Mouse (Mus musculus): ENCODE measurements at regions not wholly inside any gene's neighbourhood (a gene's known extent, or its start where the extent isn't known, plus 50 kb on each side); places are given as distances from the start of the nearest gene placed in this dataset.

GRCm38 (mm10) chr4:54795246-54795645 is 149.6 kb upstream of the Zfp462 start:
- CTCF ChIA-PET, result no interaction called here
- POLR2A ChIA-PET, result no interaction called here

- POLR2A ChIA-PET, result no interaction called here
- CTCF ChIA-PET, result no interaction called here
Measured at GRCm38 (mm10) chr4:54798523-54798922, 146.3 kb upstream of the Zfp462 start.

GRCm38 (mm10) chr4:54811163-54811562 is 133.7 kb upstream of the Zfp462 start:
- ChIA-PET POLR2A (no interaction called here), CTCF (no interaction called here)

- ChIA-PET POLR2A (interaction anchor here in 1 of 4 experiments (0.7 kb wide), 1 partner anchor 77 kb away, joined by 4 read pairs; no protein-coding TSS in a partner anchor), CTCF (interaction anchor here in 1 of 4 experiments (0.7 kb wide), 1 partner anchor 534 kb away, joined by 5 read pairs; no protein-coding TSS in a partner anchor)
Measured at GRCm38 (mm10) chr4:54812740-54813634, 131.9 kb upstream of the Zfp462 start.

- ChIA-PET POLR2A (no interaction called here), CTCF (no interaction called here)
Measured at GRCm38 (mm10) chr4:54837326-54837725, 107.5 kb upstream of the Zfp462 start.

GRCm38 (mm10) chr4:54838111-54838510 is 106.7 kb upstream of the Zfp462 start:
- ChIA-PET POLR2A (interaction anchor here in 1 of 4 experiments (0.6 kb wide), 1 partner anchor 108 kb away, joined by 3 read pairs; no protein-coding TSS in a partner anchor), CTCF (no interaction called here)

GRCm38 (mm10) chr4:54838794-54839193 is 106.1 kb upstream of the Zfp462 start:
- ChIA-PET POLR2A (interaction anchor here in 1 of 4 experiments (0.6 kb wide), 1 partner anchor 107 kb away, joined by 3 read pairs; no protein-coding TSS in a partner anchor), CTCF (no interaction called here)

GRCm38 (mm10) chr4:54852991-54853925 is 91.6 kb upstream of the Zfp462 start:
- ChIA-PET CTCF (interaction anchor here in 1 of 4 experiments (0.5 kb wide), 1 partner anchor 94 kb away, joined by 3 read pairs; no protein-coding TSS in a partner anchor), POLR2A (no interaction called here)

GRCm38 (mm10) chr4:54858604-54859003 is 86.2 kb upstream of the Zfp462 start:
- POLR2A ChIA-PET, result no interaction called here
- CTCF ChIA-PET, result no interaction called here

GRCm38 (mm10) chr4:54866062-54866461 is 78.8 kb upstream of the Zfp462 start:
- ChIA-PET POLR2A (no interaction called here), CTCF (no interaction called here)

- ChIA-PET CTCF (no interaction called here), POLR2A (no interaction called here)
Measured at GRCm38 (mm10) chr4:54874136-54874827, 70.6 kb upstream of the Zfp462 start.

GRCm38 (mm10) chr4:54875506-54875905 is 69.3 kb upstream of the Zfp462 start:
- CTCF ChIA-PET, result interaction anchor here in 1 of 4 experiments (0.6 kb wide), 1 partner anchor 88 kb away, joined by 3 read pairs; no protein-coding TSS in a partner anchor
- POLR2A ChIA-PET, result no interaction called here

GRCm38 (mm10) chr4:54877361-54877760 is 67.5 kb upstream of the Zfp462 start:
- ChIA-PET POLR2A (interaction anchor here in 1 of 4 experiments (0.6 kb wide), 1 partner anchor 1536 kb away, joined by 3 read pairs; no protein-coding TSS in a partner anchor), CTCF (interaction anchor here in 1 of 4 experiments (0.7 kb wide), 1 partner anchor 20 kb away, joined by 4 read pairs; no protein-coding TSS in a partner anchor)

- ChIA-PET CTCF (no interaction called here), POLR2A (no interaction called here)
Measured at GRCm38 (mm10) chr4:54878531-54878930, 66.3 kb upstream of the Zfp462 start.

GRCm38 (mm10) chr4:54893288-54893687 is 51.6 kb upstream of the Zfp462 start:
- ChIA-PET CTCF (no interaction called here), POLR2A (no interaction called here)

Measured in embryonic stem cell, embryonic (primary cell).